Mouse (Mus musculus) liver, embryonic 14.5 days (tissue): ENCODE data around the gene Fam13c. TPM values are rescaled to one million over a fixed set of nuclear protein-coding genes. Genes with fewer than 3 reads are reported as not detected.

Experiments
- ATAC-seq: fragments of 200-750 bp; cut with Nextera tagmentation; 2 replicates; pipeline ENCODE4 v1.8.0; 2017; ENCODE audit warnings: moderate number of reproducible peaks, mild to moderate bottlenecking, moderate library complexity; ENCODE audit not compliant: insufficient read depth
- DNase-seq, 3 experiments: peaks; one replicate each; pipeline ENCODE4 v3.0.0-alpha.2; 2012 to 2013; ENCODE audit warnings: low read depth in 3 of 3, low spot score in 3 of 3
- H3K27ac ChIP-seq: fragments of 300-500 bp; sonication (generic); 2 replicates; pipeline ENCODE4 v1.5.1; 2014; ENCODE audit warnings: moderate library complexity, mild to moderate bottlenecking, control low read depth, inconsistent platforms
- H3K27me3 ChIP-seq: fragments of 300-500 bp; sonication (generic); 2 replicates; pipeline ENCODE4 v1.6.1; 2014; ENCODE audit warnings: mild to moderate bottlenecking, low read length, moderate library complexity; ENCODE audit not compliant: control insufficient read depth, insufficient read depth
- H3K36me3 ChIP-seq: fragments of 300-500 bp; sonication (generic); replicated peaks from 2 replicates; pipeline ENCODE4 v1.6.1; 2014; ENCODE audit warnings: low read depth; ENCODE audit not compliant: control insufficient read depth, insufficient read depth
- H3K4me1 ChIP-seq, 2 experiments: fragments of 200-500 bp in 1 of 2; fragments of 300-500 bp in 1 of 2; sonication (generic) in 1 of 2; replicated peaks; 2 replicates each; pipeline ENCODE4 v1.6.1; 2012 to 2014; ENCODE audit warnings: antibody characterized with exemption in 1 of 2, inconsistent platforms in 1 of 2, low read length in 1 of 2; ENCODE audit not compliant: control insufficient read depth in 2 of 2, insufficient read depth in 2 of 2
- H3K4me2 ChIP-seq: fragments of 300-500 bp; sonication (generic); 2 replicates; pipeline ENCODE4 v1.6.1; 2014; ENCODE audit warnings: low read depth, mild to moderate bottlenecking, control low read depth, moderate library complexity
- H3K4me3 ChIP-seq, 2 experiments: fragments of 200-500 bp in 1 of 2; fragments of 300-500 bp in 1 of 2; sonication (generic) in 1 of 2; 2 replicates each; pipeline ENCODE4 v1.5.1; 2012 to 2014; ENCODE audit warnings: low read depth in 2 of 2, low read length in 2 of 2, mild to moderate bottlenecking in 2 of 2, control low read depth in 1 of 2, inconsistent platforms in 1 of 2, moderate library complexity in 1 of 2; ENCODE audit not compliant: insufficient read depth in 1 of 2
- H3K9ac ChIP-seq: fragments of 300-500 bp; sonication (generic); replicated peaks from 2 replicates; pipeline ENCODE4 v1.6.1; 2014; ENCODE audit warnings: mild to moderate bottlenecking, control low read depth, moderate library complexity
- H3K9me3 ChIP-seq: fragments of 300-500 bp; sonication (generic); 2 replicates; pipeline ENCODE4 v1.6.1; 2016; ENCODE audit warnings: low read length, mixed read lengths; ENCODE audit not compliant: control insufficient read depth
- CTCF ChIP-seq: IDR thresholded peaks from 2 replicates; pipeline ENCODE4 v1.5.1; 2016; ENCODE audit warnings: antibody characterized with exemption, low read depth, control low read depth
- EP300 ChIP-seq: IDR thresholded peaks from 2 replicates; pipeline ENCODE4 v1.6.1; 2016; ENCODE audit warnings: antibody characterized with exemption, low read depth
- WGBS: fragments of 180-500 bp; shearing (Covaris S2); extraction: QIAGEN DNeasy Blood & Tissue Kit; methylation state at CpG from one replicate; pipeline ENCODE4 v1.1.7; 2014; ENCODE audit not compliant: insufficient replicate concordance; 5-methylcytosine and 5-hydroxymethylcytosine counted together
- polyA plus RNA-seq, 2 experiments: library from polyadenylated mRNA; depleted of rRNA in 1 of 2; stranded (reverse) in 1 of 2; unstranded in 1 of 2; fragments of >200 nt; fragmentation: Nextera tagmentation in 1 of 2; extraction: Ambion mirVana in 1 of 2; gene quantifications; 2 replicates each; pipeline versions ENCODE4 v1.2.1 to v1.2.3; 2012 to 2014

Gene Fam13c
- polyA plus RNA-seq, 2 experiments, result 0.08 to 0.11 TPM

- no peak overlapping the region for H3K27ac ChIP-seq
- H3K36me3 ChIP-seq, result no peaks in the 10 kb centered on the region
- 67% methylated on average over 10 of the region's 10 CpGs for WGBS
- ATAC-seq (no peak), DNase-seq (no peak)
- H3K9me3 ChIP-seq, result no peaks in the 10 kb centered on the region
- no peak overlapping the region for H3K9ac ChIP-seq
- no peak overlapping the region for H3K4me2 ChIP-seq
- H3K4me3 ChIP-seq, result no peak overlapping the region
- no peak for TF ChIP-seq EP300
- TF ChIP-seq CTCF, result no peak
- no peaks in the 10 kb centered on the region for H3K4me1 ChIP-seq
- H3K27me3 ChIP-seq, result no peaks in the 10 kb centered on the region
Observed at GRCm38 (mm10) chr10:70537694-70538093, 97.4 kb downstream of the Fam13c start.

- H3K27ac ChIP-seq, result no peak overlapping the region
- no peak overlapping the region for H3K4me3 ChIP-seq
- no peak for DNase-seq
- TF ChIP-seq CTCF, result no peak
- no peak for TF ChIP-seq EP300
- no peak overlapping the region for H3K9ac ChIP-seq
- 75% methylated on average over 9 of the region's 9 CpGs for WGBS
- no peaks in the 10 kb centered on the region for H3K4me1 ChIP-seq
- H3K4me2 ChIP-seq, result no peak overlapping the region
- no peaks in the 10 kb centered on the region for H3K9me3 ChIP-seq
- no peaks in the 10 kb centered on the region for H3K36me3 ChIP-seq
- no peaks in the 10 kb centered on the region for H3K27me3 ChIP-seq
- no peak for ATAC-seq
Observed at GRCm38 (mm10) chr10:70539251-70539650, 99.0 kb downstream of the Fam13c start.

GRCm38 (mm10) chr10:70540456-70541195, 100.3 kb downstream of the Fam13c start:
- TF ChIP-seq CTCF (no peak), EP300 (no peak)
- Histone ChIP-seq H3K4me1 (no peaks in the 10 kb centered on the region), H3K4me2 (no peak overlapping the region), H3K4me3 (no peak overlapping the region), H3K27ac (no peak overlapping the region), H3K27me3 (no peaks in the 10 kb centered on the region), H3K9me3 (no peaks in the 10 kb centered on the region), H3K9ac (no peak overlapping the region), H3K36me3 (no peaks in the 10 kb centered on the region)
- DNase-seq (no peak), ATAC-seq (no peak)
- 62% methylated on average over 9 of the region's 9 CpGs for WGBS

GRCm38 (mm10) chr10:70542857-70543256, 102.6 kb downstream of the Fam13c start:
- Histone ChIP-seq H3K9me3 (no peaks in the 10 kb centered on the region), H3K27ac (no peak overlapping the region), H3K27me3 (no peaks in the 10 kb centered on the region), H3K4me3 (no peak overlapping the region), H3K9ac (no peak overlapping the region), H3K4me1 (no peaks in the 10 kb centered on the region), H3K36me3 (no peaks in the 10 kb centered on the region), H3K4me2 (no peak overlapping the region)
- TF ChIP-seq EP300 (no peak), CTCF (no peak)
- ATAC-seq (no peak), DNase-seq (no peak)
- 59% methylated on average over 6 of the region's 6 CpGs for WGBS

- no peak for TF ChIP-seq CTCF
- TF ChIP-seq EP300, result no peak
- no peak for DNase-seq
- Histone ChIP-seq H3K9ac (no peak overlapping the region), H3K36me3 (no peaks in the 10 kb centered on the region), H3K4me3 (no peak overlapping the region), H3K4me2 (no peak overlapping the region), H3K4me1 (no peaks in the 10 kb centered on the region), H3K9me3 (no peaks in the 10 kb centered on the region), H3K27ac (no peak overlapping the region), H3K27me3 (no peaks in the 10 kb centered on the region)
- ATAC-seq, result no peak
- WGBS, result 61% methylated on average over 3 of the region's 3 CpGs
Observed at GRCm38 (mm10) chr10:70552531-70552930, 112.2 kb downstream of the Fam13c start.
